Mouse (Mus musculus): ENCODE measurements at regions not wholly inside any gene's neighbourhood (a gene's known extent, or its start where the extent isn't known, plus 50 kb on each side); places are given as distances from the start of the nearest gene placed in this dataset.

GRCm38 (mm10) chr14:28773068-28773467 is 244.9 kb upstream of the Lrtm1 start:
- no peak for DNase-seq (ENCODE audit: low spot score)

GRCm38 (mm10) chr14:28775686-28776085 is 242.3 kb upstream of the Lrtm1 start:
- DNase-seq (ENCODE audit: low spot score) = no peak

- DNase-seq (ENCODE audit: low spot score) = no peak
These were observed 240.2 kb upstream of the Lrtm1 start for GRCm38 (mm10) chr14:28777791-28778190.

- DNase-seq (ENCODE audit: low spot score) = no peak
These were observed 236.3 kb upstream of the Lrtm1 start for GRCm38 (mm10) chr14:28781660-28782059.

GRCm38 (mm10) chr14:28784106-28784633 is 233.8 kb upstream of the Lrtm1 start:
- DNase-seq (ENCODE audit: low spot score) = no peak

- peak; percentile 7 for DNase-seq (ENCODE audit: low spot score)
These were observed 219.7 kb upstream of the Lrtm1 start for GRCm38 (mm10) chr14:28798290-28798689.

- no peak for DNase-seq (ENCODE audit: low spot score)
These were observed 216.3 kb upstream of the Lrtm1 start for GRCm38 (mm10) chr14:28801681-28802080.

- DNase-seq (ENCODE audit: low spot score) = no peak
These were observed 215.9 kb upstream of the Lrtm1 start for GRCm38 (mm10) chr14:28802126-28802525.

GRCm38 (mm10) chr14:28808094-28808493 is 209.9 kb upstream of the Lrtm1 start:
- no peak for DNase-seq (ENCODE audit: low spot score)

- no peak for DNase-seq (ENCODE audit: low spot score)
These were observed 208.7 kb upstream of the Lrtm1 start for GRCm38 (mm10) chr14:28809355-28809754.

- DNase-seq (ENCODE audit: low spot score) = no peak
These were observed 197.0 kb upstream of the Lrtm1 start for GRCm38 (mm10) chr14:28820970-28821369.

GRCm38 (mm10) chr14:28827186-28827585 is 190.8 kb upstream of the Lrtm1 start:
- DNase-seq (ENCODE audit: low spot score) = peak; percentile 7

GRCm38 (mm10) chr14:28837117-28837516 is 180.9 kb upstream of the Lrtm1 start:
- DNase-seq (ENCODE audit: low spot score) = no peak

GRCm38 (mm10) chr14:28848831-28849590 is 169.0 kb upstream of the Lrtm1 start:
- no peak for DNase-seq (ENCODE audit: low spot score)

All from yolk sac, embryonic 10.5 days (tissue).